Mouse (Mus musculus) C2C12 (cell line): ENCODE results near the gene Insc.

Experiments
- CEBPB ChIP-seq: IDR thresholded peaks from one replicate; pipeline ENCODE4 v1.6.1; 2011; ENCODE audit warnings: low read depth, mild to moderate bottlenecking, control low read depth, moderate library complexity
- CTCF ChIP-seq: IDR thresholded peaks from one replicate; pipeline ENCODE4 v1.5.1; 2011; ENCODE audit not compliant: control insufficient read depth, insufficient read depth, insufficient read length
- MAX ChIP-seq: IDR thresholded peaks from one replicate; pipeline ENCODE4 v1.6.1; 2011; ENCODE audit warnings: mild to moderate bottlenecking, control low read depth
- MYOG ChIP-seq: IDR thresholded peaks from one replicate; pipeline ENCODE4 v1.6.1; 2011; ENCODE audit not compliant: control insufficient read depth, insufficient read length; ENCODE audit errors: extremely low read depth
- USF1 ChIP-seq: IDR thresholded peaks from one replicate; pipeline ENCODE4 v1.6.1; 2011; ENCODE audit warnings: low read depth, mild to moderate bottlenecking, control low read depth, moderate library complexity

DNA sequence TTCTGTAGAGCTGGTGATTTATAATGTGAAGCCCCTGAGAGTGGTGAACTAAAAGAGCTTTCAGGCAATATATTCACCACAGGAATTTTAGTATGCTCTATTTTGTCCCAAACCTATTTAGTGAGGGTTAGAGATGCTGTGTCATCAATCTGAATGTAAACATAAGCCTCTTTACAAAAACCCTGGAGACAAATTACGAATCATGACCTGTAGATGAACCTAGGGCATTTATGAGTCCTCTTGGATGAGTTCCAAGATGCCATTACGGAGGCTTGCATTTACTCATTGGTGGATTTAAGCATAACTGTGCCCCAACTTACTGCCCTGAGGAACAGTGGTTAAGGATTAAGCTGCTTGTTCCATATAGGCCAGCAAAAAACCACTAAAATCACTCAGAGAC lies 42.6 kb upstream of the Insc start:
- TF ChIP-seq CTCF (no peak), USF1 (no peak), MAX (no peak), MYOG (no peak), CEBPB (no peak)
